15 mouse cellular contexts compared by ENCODE assay signal in genomic region chr4:33413791-33414190, GRCm38 (mm10).
A peak's percentile ranks its signal among the peaks of the same experiment; 100 is the strongest.
DNase-seq lines count a peak whose midpoint lies in the region; ATAC-seq and TF ChIP-seq lines count a peak whose summit lies in the region.
"Had no signal": no experiment of that assay in that cellular context is flagged by ENCODE, and none has a peak within 500 bp of the region (broad histone marks: within the 10 kb centered on the region; RNA-seq: fewer than 3 reads in every experiment).

No protein-coding gene starts in this region.

- intact Hi-C loops in left cerebral cortex, postnatal 4 days (cut with DNase I), result no loop called here
- intact Hi-C loops in heart, postnatal 25 days (cut with DNase I), result no loop called here

- no peak overlapping the region for H3K27ac ChIP-seq in forebrain, postnatal 0 days (ENCODE audit: low read depth, low read length)
- H3K27ac ChIP-seq: embryonic facial prominence, embryonic 12.5 days; midbrain, embryonic 10.5 days had no signal

- no peak overlapping the region for H3K9ac ChIP-seq in forebrain, postnatal 0 days
- H3K9ac ChIP-seq: embryonic facial prominence, embryonic 12.5 days; lung, embryonic 14.5 days had no signal

- H3K4me2 ChIP-seq in forebrain, postnatal 0 days (ENCODE audit: low read depth), result no peak overlapping the region
- H3K4me2 ChIP-seq: embryonic facial prominence, embryonic 12.5 days; lung, embryonic 14.5 days had no signal

- H3K9me3 ChIP-seq in forebrain, postnatal 0 days (ENCODE audit: low read length), result no peaks in the 10 kb centered on the region
- H3K9me3 ChIP-seq: embryonic facial prominence, embryonic 12.5 days; midbrain, embryonic 10.5 days had no signal

- no peak for TF ChIP-seq CTCF in forebrain, postnatal 0 days (IDR thresholded peaks at IDR 0.05; ENCODE audit: low read depth)

- WGBS in forebrain, postnatal 0 days, result 82% methylated on average over 4 of the region's 4 CpGs

- no peaks in the 10 kb centered on the region for H3K36me3 ChIP-seq in forebrain, postnatal 0 days (ENCODE audit: insufficient read depth)
- H3K36me3 ChIP-seq: embryonic facial prominence, embryonic 12.5 days; midbrain, embryonic 10.5 days had no signal

- H3K4me1 ChIP-seq in forebrain, postnatal 0 days (ENCODE audit: insufficient read depth), result no peaks in the 10 kb centered on the region
- H3K4me1 ChIP-seq: embryonic facial prominence, embryonic 12.5 days; midbrain, embryonic 10.5 days had no signal

- peak; percentile 38 for DNase-seq in adrenal gland, postnatal 14 days
- DNase-seq in adrenal gland, adult 8-10 months, result no peak
- DNase-seq in left cerebral cortex, postnatal 4 days, result peak; percentile 18
- DNase-seq in left cerebral cortex, adult 18-20 months (ENCODE audit: low spot score in 2 of 2), result no peak
- peak; percentile 51 to 55 for DNase-seq in gastrocnemius, adult 8-10 months (ENCODE audit: low spot score in 2 of 2)
- peak; percentile 23 for DNase-seq in heart, postnatal 25 days (ENCODE audit: low spot score)
- no peak for DNase-seq in cerebellum, adult 8-10 months
- DNase-seq in forebrain, postnatal 0 days, result no peak
- DNase-seq: cerebellum, postnatal 25 days; liver; lung, embryonic 14.5 days; thymus, postnatal 36 days had no signal

- no peak overlapping the region for H3K4me3 ChIP-seq in forebrain, postnatal 0 days (ENCODE audit: low read depth, low read length)
- H3K4me3 ChIP-seq: embryonic facial prominence, embryonic 12.5 days; midbrain, embryonic 10.5 days had no signal

- no peaks in the 10 kb centered on the region for H3K27me3 ChIP-seq in forebrain, postnatal 0 days (ENCODE audit: insufficient read depth, low read length)
- H3K27me3 ChIP-seq: embryonic facial prominence, embryonic 12.5 days had no signal

- ATAC-seq in forebrain, postnatal 0 days, result no peak
- ATAC-seq: intestine, embryonic 16.5 days had no signal

Comparison
In these comparisons a context has a peak if more than half of its experiments do, and no peak if none do; other contexts are left out.
1. DNase-seq: peak in adrenal gland, postnatal 14 days (single experiment), left cerebral cortex, postnatal 4 days (single experiment), gastrocnemius, adult 8-10 months (2 of 2) and heart, postnatal 25 days (single experiment); none in adrenal gland, adult 8-10 months (single experiment), left cerebral cortex, adult 18-20 months (0 of 2), cerebellum, adult 8-10 months (single experiment) and forebrain, postnatal 0 days (single experiment).